Mouse (Mus musculus) lung, postnatal 0 days (tissue): ENCODE measurements at regions not wholly inside any gene's neighbourhood (a gene's known extent, or its start where the extent isn't known, plus 50 kb on each side); places are given as distances from the start of the nearest gene placed in this dataset.

Experiments used
- CTCF ChIP-seq: IDR thresholded peaks from 2 replicates; pipeline ENCODE4 v1.5.1; 2016; ENCODE audit warnings: antibody characterized with exemption, mild to moderate bottlenecking
- EP300 ChIP-seq: IDR thresholded peaks from 2 replicates; pipeline ENCODE4 v1.6.1; 2016; ENCODE audit warnings: antibody characterized with exemption, mild to moderate bottlenecking, control low read depth

DNA sequence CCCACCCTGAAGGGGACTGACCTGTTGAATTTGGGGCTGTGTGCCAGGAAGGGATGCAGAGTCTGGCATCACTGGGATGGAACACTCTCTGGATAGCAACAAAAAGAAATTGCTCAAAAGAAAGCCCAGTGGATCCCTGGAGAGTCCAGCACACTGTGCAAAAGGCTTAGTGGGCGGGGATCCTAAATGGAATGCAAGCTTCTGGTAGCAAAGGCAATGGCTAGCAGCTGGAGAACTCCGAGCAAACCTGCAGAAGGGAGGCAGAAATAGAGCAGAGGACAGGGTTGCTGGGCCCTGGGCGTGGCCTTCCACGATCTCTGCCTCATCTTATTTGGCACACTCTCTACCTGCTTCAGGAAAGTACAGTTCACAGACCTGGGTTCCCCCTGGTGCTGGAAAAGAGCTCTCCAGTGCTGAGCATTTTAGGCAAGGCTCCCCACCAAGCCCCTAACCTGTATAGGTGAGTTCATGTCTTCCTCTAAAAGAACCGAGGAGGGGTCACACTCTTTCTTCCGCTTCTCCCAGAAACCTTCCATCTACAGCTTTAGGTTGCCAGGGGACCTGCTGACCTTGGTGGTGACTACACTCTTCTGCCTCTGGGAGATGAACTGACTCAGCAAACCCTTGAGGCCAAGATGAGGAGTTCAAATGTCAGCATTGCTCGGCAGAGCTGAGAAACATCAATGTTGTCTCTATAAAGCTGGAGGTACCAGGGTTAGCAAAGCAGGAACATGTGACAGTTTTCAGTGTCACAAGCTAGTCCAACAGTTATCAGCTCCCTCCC, 112.6 kb upstream of the Slc44a1 start:
- no peak for TF ChIP-seq CTCF
- TF ChIP-seq EP300, result no peak
